Mouse (Mus musculus): Measurements from ENCODE around the gene Tmem59l. TPM values are rescaled to one million over a fixed set of nuclear protein-coding genes. Genes with fewer than 3 reads are reported as not detected.

Gene Tmem59l
- polyA plus RNA-seq, 1 experiment from 2014 or later = not detected

- H3K4me2 ChIP-seq (ENCODE audit: low read depth, low read length) = no peak overlapping the region
Measured at GRCm38 (mm10) chr8:70493692-70494415, 6.7 kb upstream of the Tmem59l start.

DNA sequence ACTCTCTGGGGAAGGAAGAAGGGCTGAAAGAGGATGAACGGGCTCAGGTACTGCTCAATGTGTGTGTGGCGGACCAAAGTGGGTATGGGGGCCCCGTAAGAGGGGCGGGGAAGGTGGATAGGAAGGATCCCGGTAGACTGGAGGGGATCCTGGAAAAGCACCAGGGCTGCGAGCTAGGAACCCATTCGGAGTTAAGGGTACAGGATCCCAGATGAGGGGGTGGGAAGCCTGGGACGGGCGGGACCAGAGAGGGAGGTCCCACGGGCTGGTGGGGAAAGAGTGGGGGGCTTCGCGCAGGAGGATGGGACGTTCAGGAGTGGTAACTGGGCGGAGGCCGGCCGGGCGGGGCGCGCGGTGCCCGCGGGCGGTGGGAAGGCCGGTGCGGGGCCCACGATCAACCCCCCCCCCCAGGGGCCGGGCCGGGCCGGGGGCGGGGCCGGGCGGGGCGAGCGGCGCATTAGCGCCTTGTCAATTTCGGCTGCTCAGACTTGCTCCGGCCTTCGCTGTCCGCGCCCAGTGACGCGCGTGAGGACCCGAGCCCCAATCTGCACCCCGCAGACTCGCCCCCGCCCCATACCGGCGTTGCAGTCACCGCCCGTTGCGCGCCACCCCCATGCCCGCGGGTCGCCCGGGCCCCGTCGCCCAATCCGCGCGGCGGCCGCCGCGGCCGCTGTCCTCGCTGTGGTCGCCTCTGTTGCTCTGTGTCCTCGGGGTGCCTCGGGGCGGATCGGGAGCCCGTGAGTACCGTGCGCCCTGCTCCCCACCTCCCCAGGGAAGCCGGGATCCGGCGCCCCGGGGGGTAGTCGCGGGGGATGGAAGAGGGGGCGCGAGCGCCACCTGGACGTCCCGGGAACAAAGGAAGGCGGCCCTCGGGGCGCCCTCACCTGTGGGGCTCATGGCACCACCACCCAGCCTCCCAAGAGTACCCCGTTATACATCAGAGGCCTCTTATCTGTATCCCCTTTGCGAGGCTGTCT lies 5.8 kb upstream of the Tmem59l start, which contains the start of gene Crlf1:
Gene Crlf1, plus strand, starts transcription at position 495 of the 977 bp plus-strand sequence.
- Histone ChIP-seq H3K4me3 (ENCODE audit: low read depth, low read length) (peak within 1 kb of the TSS; percentile 43), H3K4me2 (ENCODE audit: low read depth, low read length) (peak within 1 kb of the TSS; percentile 50), H3K4me1 (ENCODE audit: control insufficient read depth, low read depth, low read length) (peaks cover 23% of the 10 kb centered on the region), H3K9me3 (replicated peaks; ENCODE audit: control insufficient read depth, low read length) (no peaks in the 10 kb centered on the region), H3K9ac (ENCODE audit: low read depth, low read length) (no peak within 1 kb of the TSS), H3K36me3 (ENCODE audit: control insufficient read depth, insufficient read depth) (no peaks in the 10 kb centered on the region), H3K27ac (ENCODE audit: low read length) (no peak within 1 kb of the TSS), H3K27me3 (ENCODE audit: control insufficient read depth, insufficient read depth, low read depth, low read length) (peaks cover 100% of the 10 kb centered on the region)
- under 1% methylated on average over 64 of the region's 93 CpGs for WGBS (ENCODE audit: insufficient replicate concordance)
- ATAC-seq (ENCODE audit: low read depth) = no peak

More at GRCm38 (mm10) chr8:70493692-70494415, 6.7 kb upstream of the Tmem59l start:
- WGBS (ENCODE audit: insufficient replicate concordance) = 2% methylated on average over 47 of the region's 47 CpGs
- Histone ChIP-seq H3K9ac (ENCODE audit: low read depth, low read length) (no peak overlapping the region), H3K4me3 (ENCODE audit: low read depth, low read length) (peak overlapping the region; percentile 43; the same call in 1 of the 2 replicates), H3K27ac (ENCODE audit: low read length) (no peak overlapping the region), H3K27me3 (ENCODE audit: control insufficient read depth, insufficient read depth, low read depth, low read length) (peaks cover 100% of the 10 kb centered on the region), H3K36me3 (ENCODE audit: control insufficient read depth, insufficient read depth) (no peaks in the 10 kb centered on the region), H3K9me3 (replicated peaks; ENCODE audit: control insufficient read depth, low read length) (no peaks in the 10 kb centered on the region), H3K4me1 (ENCODE audit: control insufficient read depth, low read depth, low read length) (peaks cover 15% of the 10 kb centered on the region)
- no peak for ATAC-seq (ENCODE audit: low read depth)

DNA sequence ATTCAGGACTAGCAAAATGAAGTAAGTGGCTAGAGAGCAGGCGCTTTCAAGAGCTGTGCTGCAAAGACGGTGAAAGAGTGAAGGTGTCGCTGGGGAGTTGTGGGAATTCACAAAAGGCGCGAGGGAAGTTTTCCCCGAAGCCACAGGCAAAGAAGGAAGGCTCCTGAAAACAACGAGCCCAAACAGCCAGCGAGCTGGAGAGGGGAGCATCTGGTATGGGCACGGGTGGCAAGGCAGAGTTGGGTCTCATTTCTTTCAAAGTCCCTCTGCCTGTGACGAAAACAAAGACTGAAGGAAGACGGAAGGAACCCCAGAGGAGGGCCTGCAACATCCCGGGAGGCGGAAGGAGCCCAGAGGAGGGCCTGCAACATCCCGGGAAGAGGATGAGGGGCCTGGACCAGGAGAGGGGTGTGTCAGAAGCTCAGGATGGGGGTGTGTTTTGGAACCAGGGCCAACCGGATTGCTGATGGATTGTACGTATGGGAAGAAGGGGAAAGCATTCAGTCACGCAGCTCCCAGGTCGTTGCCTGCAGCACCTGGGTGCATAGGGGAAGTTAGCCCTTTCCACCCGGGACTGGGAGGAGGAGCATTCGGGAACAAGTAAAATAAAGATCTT lies 3.8 kb upstream of the Tmem59l start:
- no peak overlapping the region for H3K4me2 ChIP-seq (ENCODE audit: low read depth, low read length)
- H3K9me3 ChIP-seq (replicated peaks; ENCODE audit: control insufficient read depth, low read length) = no peaks in the 10 kb centered on the region
- H3K36me3 ChIP-seq (ENCODE audit: control insufficient read depth, insufficient read depth) = no peaks in the 10 kb centered on the region
- no peak overlapping the region for H3K27ac ChIP-seq (ENCODE audit: low read length)
- no peak for ATAC-seq (ENCODE audit: low read depth)
- WGBS (ENCODE audit: insufficient replicate concordance) = 4% methylated on average over 20 of the region's 20 CpGs
- peaks cover 23% of the 10 kb centered on the region for H3K4me1 ChIP-seq (ENCODE audit: control insufficient read depth, low read depth, low read length)
- peaks cover 100% of the 10 kb centered on the region for H3K27me3 ChIP-seq (ENCODE audit: control insufficient read depth, insufficient read depth, low read depth, low read length)
- H3K4me3 ChIP-seq (ENCODE audit: low read depth, low read length) = no peak overlapping the region
- H3K9ac ChIP-seq (ENCODE audit: low read depth, low read length) = no peak overlapping the region

- Histone ChIP-seq H3K27ac (ENCODE audit: low read length) (no peak overlapping the region), H3K4me1 (ENCODE audit: control insufficient read depth, low read depth, low read length) (peaks cover 23% of the 10 kb centered on the region), H3K27me3 (ENCODE audit: control insufficient read depth, insufficient read depth, low read depth, low read length) (peaks cover 100% of the 10 kb centered on the region), H3K9ac (ENCODE audit: low read depth, low read length) (no peak overlapping the region), H3K4me2 (ENCODE audit: low read depth, low read length) (no peak overlapping the region), H3K36me3 (ENCODE audit: control insufficient read depth, insufficient read depth) (no peaks in the 10 kb centered on the region), H3K9me3 (replicated peaks; ENCODE audit: control insufficient read depth, low read length) (no peaks in the 10 kb centered on the region), H3K4me3 (ENCODE audit: low read depth, low read length) (no peak overlapping the region)
- 18% methylated on average over 10 of the region's 10 CpGs for WGBS (ENCODE audit: insufficient replicate concordance)
- no peak for ATAC-seq (ENCODE audit: low read depth)
Measured at GRCm38 (mm10) chr8:70490061-70490879, 3.1 kb upstream of the Tmem59l start.

DNA sequence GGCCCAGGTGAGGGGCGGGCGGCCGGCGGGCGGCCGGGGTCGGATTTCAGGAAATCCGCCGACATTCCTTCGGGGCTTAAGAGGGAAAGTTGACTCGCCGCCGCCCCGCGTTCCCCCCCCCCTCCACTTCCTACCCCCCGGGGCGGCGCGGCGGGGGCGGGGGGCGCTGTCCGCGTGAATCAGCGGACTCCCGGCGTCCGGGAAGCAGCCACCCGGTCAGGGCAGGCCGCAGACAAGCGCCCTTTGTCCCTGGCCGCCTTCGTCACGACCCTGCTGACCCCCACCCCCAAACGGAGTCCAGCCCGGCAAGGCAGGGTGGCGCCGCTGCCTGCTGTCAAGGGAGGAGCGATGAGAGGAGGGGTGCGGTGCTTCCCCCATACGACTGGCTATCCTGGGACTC lies 2.4 kb upstream of the Tmem59l start:
- H3K4me2 ChIP-seq (ENCODE audit: low read depth, low read length) = peak overlapping the region; percentile 36
- H3K27me3 ChIP-seq (ENCODE audit: control insufficient read depth, insufficient read depth, low read depth, low read length) = peaks cover 100% of the 10 kb centered on the region
- H3K36me3 ChIP-seq (ENCODE audit: control insufficient read depth, insufficient read depth) = no peaks in the 10 kb centered on the region
- no peaks in the 10 kb centered on the region for H3K9me3 ChIP-seq (replicated peaks; ENCODE audit: control insufficient read depth, low read length)
- H3K4me1 ChIP-seq (ENCODE audit: control insufficient read depth, low read depth, low read length) = peaks cover 23% of the 10 kb centered on the region
- no peak overlapping the region for H3K9ac ChIP-seq (ENCODE audit: low read depth, low read length)
- peak overlapping the region; percentile 33 for H3K4me3 ChIP-seq (ENCODE audit: low read depth, low read length)
- no peak overlapping the region for H3K27ac ChIP-seq (ENCODE audit: low read length)
- no peak for ATAC-seq (ENCODE audit: low read depth)
- WGBS (ENCODE audit: insufficient replicate concordance) = 1% methylated on average over 33 of the region's 41 CpGs

- Histone ChIP-seq H3K9ac (ENCODE audit: low read depth, low read length) (no peak overlapping the region), H3K9me3 (replicated peaks; ENCODE audit: control insufficient read depth, low read length) (no peaks in the 10 kb centered on the region), H3K27ac (ENCODE audit: low read length) (no peak overlapping the region), H3K4me3 (ENCODE audit: low read depth, low read length) (peak overlapping the region; percentile 33), H3K27me3 (ENCODE audit: control insufficient read depth, insufficient read depth, low read depth, low read length) (peaks cover 100% of the 10 kb centered on the region), H3K4me2 (ENCODE audit: low read depth, low read length) (peak overlapping the region; percentile 43), H3K36me3 (ENCODE audit: control insufficient read depth, insufficient read depth) (no peaks in the 10 kb centered on the region), H3K4me1 (ENCODE audit: control insufficient read depth, low read depth, low read length) (peaks cover 23% of the 10 kb centered on the region)
- no peak for ATAC-seq (ENCODE audit: low read depth)
- WGBS (ENCODE audit: insufficient replicate concordance) = 3% methylated on average over 14 of the region's 14 CpGs
Measured at GRCm38 (mm10) chr8:70488931-70489470, 1.8 kb upstream of the Tmem59l start.

DNA sequence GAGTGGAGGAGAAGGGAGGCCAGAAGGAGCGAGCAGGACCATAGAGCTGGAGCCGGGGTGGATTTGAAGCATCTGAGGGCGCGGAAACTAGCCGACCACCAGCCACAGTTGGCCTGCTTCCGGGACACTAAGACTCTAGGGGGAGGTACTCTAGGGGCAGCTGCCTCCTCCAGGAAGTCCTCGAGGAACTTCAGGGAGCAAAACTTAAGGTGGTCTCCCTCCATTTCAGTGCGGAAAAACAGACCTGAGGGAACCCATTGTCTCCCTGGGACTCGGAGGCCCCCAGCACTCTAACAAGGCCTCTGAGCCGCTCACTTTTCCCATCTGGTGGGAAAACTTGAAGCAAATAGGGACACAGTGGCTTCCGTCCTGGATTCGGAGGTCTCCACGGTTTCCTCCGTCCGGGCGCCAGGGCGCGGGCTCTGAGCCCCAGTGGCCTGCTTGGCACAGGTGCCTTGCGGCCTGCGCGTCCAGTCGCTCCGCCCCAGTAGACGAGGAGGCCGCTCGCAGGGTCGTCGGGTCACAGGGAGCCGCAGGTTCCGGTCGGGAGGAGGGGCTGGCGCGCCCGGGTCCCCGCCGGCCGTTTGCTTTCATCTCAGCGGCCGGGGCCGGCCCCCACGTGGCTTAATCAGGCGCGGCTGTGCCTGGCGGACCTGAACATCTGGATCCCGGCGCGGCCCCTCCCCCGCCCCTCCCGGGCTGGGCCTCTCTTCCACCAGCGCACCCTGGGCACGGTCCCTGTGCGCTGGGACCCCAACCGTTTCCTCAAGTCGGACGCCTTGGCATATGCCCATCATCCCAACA lies 1.0 kb upstream of the Tmem59l start:
- peaks cover 22% of the 10 kb centered on the region for H3K4me1 ChIP-seq (ENCODE audit: control insufficient read depth, low read depth, low read length)
- peaks cover 93% of the 10 kb centered on the region for H3K27me3 ChIP-seq (ENCODE audit: control insufficient read depth, insufficient read depth, low read depth, low read length)
- no peaks in the 10 kb centered on the region for H3K36me3 ChIP-seq (ENCODE audit: control insufficient read depth, insufficient read depth)
- peak overlapping the region; percentile 43 for H3K4me2 ChIP-seq (ENCODE audit: low read depth, low read length)
- ATAC-seq (ENCODE audit: low read depth) = peak; percentile 11; the same call in 1 of the 2 replicates
- WGBS (ENCODE audit: insufficient replicate concordance) = 2% methylated on average over 55 of the region's 55 CpGs
- H3K4me3 ChIP-seq (ENCODE audit: low read depth, low read length) = peak overlapping the region; percentile 26
- no peaks in the 10 kb centered on the region for H3K9me3 ChIP-seq (replicated peaks; ENCODE audit: control insufficient read depth, low read length)
- H3K27ac ChIP-seq (ENCODE audit: low read length) = no peak overlapping the region
- no peak overlapping the region for H3K9ac ChIP-seq (ENCODE audit: low read depth, low read length)

Measured in liver, embryonic 16.5 days (tissue).